Mouse (Mus musculus) MEL (cell line): ENCODE measurements around the gene Hist1h2bp.

ENCODE experiments used
- CTCF ChIP-seq, 3 experiments: IDR thresholded peaks in 2 of 3; conservative IDR thresholded peaks in 1 of 3; 2 replicates each; pipeline ENCODE4 v1.5.1; 2011 to 2012; ENCODE audit warnings: low read length in 3 of 3, low read depth in 2 of 3, mild to moderate bottlenecking in 2 of 3, improper control_type of control experiment in 1 of 3, inconsistent platforms in 1 of 3, mixed read lengths in 1 of 3, moderate library complexity in 1 of 3; ENCODE audit not compliant: control insufficient read depth in 1 of 3, insufficient read depth in 1 of 3, poor library complexity in 1 of 3, severe bottlenecking in 1 of 3
- GABPA ChIP-seq: IDR thresholded peaks from 2 replicates; pipeline ENCODE4 v1.6.1; 2012; ENCODE audit warnings: low read depth, mild to moderate bottlenecking, inconsistent platforms, low read length, improper control_type of control experiment, moderate library complexity
- MAX ChIP-seq: IDR thresholded peaks from 2 replicates; pipeline ENCODE4 v1.6.1; 2011; ENCODE audit warnings: low read length, improper control_type of control experiment
- POLR2A ChIP-seq, 2 experiments: IDR thresholded peaks; 2 replicates each; pipeline ENCODE4 v1.6.1; 2011 to 2012; ENCODE audit warnings: low read length in 2 of 2, mild to moderate bottlenecking in 2 of 2, control low read depth in 1 of 2, improper control_type of control experiment in 1 of 2, low read depth in 1 of 2, moderate library complexity in 1 of 2; ENCODE audit not compliant: control insufficient read depth in 1 of 2, insufficient read depth in 1 of 2, poor library complexity in 1 of 2

DNA sequence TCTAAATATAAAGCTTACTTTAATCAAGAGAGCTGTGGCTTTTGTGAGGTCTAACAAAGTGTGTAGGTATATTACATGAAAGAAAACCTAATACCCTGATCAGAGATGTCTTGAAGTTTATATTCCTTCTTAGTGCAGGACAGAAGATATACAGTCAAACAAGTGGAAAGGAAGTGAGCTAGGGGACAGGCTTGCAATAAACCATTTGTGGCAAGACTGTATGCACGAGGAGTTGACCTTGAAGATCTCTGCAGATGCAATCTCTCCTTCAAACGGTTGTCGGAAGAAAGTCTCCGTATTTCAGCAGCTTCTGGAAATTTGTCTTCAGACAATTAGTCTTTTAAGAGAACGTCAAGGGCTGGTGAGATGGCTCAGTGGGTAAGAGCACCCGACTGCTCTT lies 2.7 kb downstream of the Hist1h2bp start:
- TF ChIP-seq POLR2A (IDR thresholded peaks at IDR 0.05; ENCODE audit: control insufficient read depth in 1 of 2, insufficient read depth in 1 of 2, low read depth in 1 of 2, low read length in 2 of 2, poor library complexity in 1 of 2) (no peak), MAX (no peak), CTCF (IDR thresholded peaks at IDR 0.05 in 2 of 3, conservative IDR thresholded peaks at IDR 0.05 in 1 of 3; ENCODE audit: control insufficient read depth in 1 of 3, insufficient read depth in 1 of 3, low read depth in 2 of 3, low read length in 3 of 3, poor library complexity in 1 of 3, severe bottlenecking in 1 of 3) (no peak), GABPA (no peak)
